Mouse (Mus musculus) hindbrain, embryonic 11.5 days (tissue): ENCODE measurements at regions not wholly inside any gene's neighbourhood (a gene's known extent, or its start where the extent isn't known, plus 50 kb on each side); places are given as distances from the start of the nearest gene placed in this dataset.

Experiments
- ATAC-seq: fragments of 200-750 bp; cut with Nextera tagmentation; 2 replicates; pipeline ENCODE4 v1.8.0; 2017; ENCODE audit warnings: mild to moderate bottlenecking, moderate TSS enrichment, moderate library complexity; ENCODE audit not compliant: low FRiP score
- DNase-seq: peaks from one replicate; pipeline ENCODE4 v3.0.0-alpha.2; 2015; ENCODE audit warnings: low spot score
- H3K27ac ChIP-seq: fragments of 300-500 bp; sonication (generic); 2 replicates; pipeline ENCODE4 v1.5.1; 2014; ENCODE audit warnings: mild to moderate bottlenecking, low read depth, low read length
- H3K27me3 ChIP-seq: fragments of 300-500 bp; sonication (generic); 2 replicates; pipeline ENCODE4 v1.6.1; 2014; ENCODE audit warnings: mild to moderate bottlenecking, low read length, moderate library complexity, mixed read lengths; ENCODE audit not compliant: control insufficient read depth, insufficient read depth
- H3K36me3 ChIP-seq: fragments of 300-500 bp; sonication (generic); 2 replicates; pipeline ENCODE4 v1.6.1; 2014; ENCODE audit warnings: mild to moderate bottlenecking, low read length, moderate library complexity, mixed read lengths; ENCODE audit not compliant: control insufficient read depth, insufficient read depth
- H3K4me1 ChIP-seq: fragments of 300-500 bp; sonication (generic); replicated peaks from 2 replicates; pipeline ENCODE4 v1.6.1; 2014; ENCODE audit warnings: low read length, mixed read lengths; ENCODE audit not compliant: control insufficient read depth, insufficient read depth
- H3K4me2 ChIP-seq: fragments of 300-500 bp; sonication (generic); replicated peaks from 2 replicates; pipeline ENCODE4 v1.6.1; 2014; ENCODE audit warnings: mild to moderate bottlenecking, low read depth, low read length
- H3K4me3 ChIP-seq: fragments of 300-500 bp; sonication (generic); 2 replicates; pipeline ENCODE4 v1.5.1; 2014; ENCODE audit warnings: low read depth, low read length
- H3K9ac ChIP-seq: fragments of 300-500 bp; sonication (generic); 2 replicates; pipeline ENCODE4 v1.6.1; 2014; ENCODE audit warnings: low read depth, low read length
- H3K9me3 ChIP-seq: fragments of 300-500 bp; sonication (generic); 2 replicates; pipeline ENCODE4 v1.6.1; 2016; ENCODE audit warnings: low read length; ENCODE audit not compliant: control insufficient read depth
- WGBS: fragments of 180-500 bp; shearing (Covaris S2); extraction: QIAGEN DNeasy Blood & Tissue Kit; methylation state at CpG from one replicate; pipeline ENCODE4 v1.1.7; 2014; 5-methylcytosine and 5-hydroxymethylcytosine counted together

DNA sequence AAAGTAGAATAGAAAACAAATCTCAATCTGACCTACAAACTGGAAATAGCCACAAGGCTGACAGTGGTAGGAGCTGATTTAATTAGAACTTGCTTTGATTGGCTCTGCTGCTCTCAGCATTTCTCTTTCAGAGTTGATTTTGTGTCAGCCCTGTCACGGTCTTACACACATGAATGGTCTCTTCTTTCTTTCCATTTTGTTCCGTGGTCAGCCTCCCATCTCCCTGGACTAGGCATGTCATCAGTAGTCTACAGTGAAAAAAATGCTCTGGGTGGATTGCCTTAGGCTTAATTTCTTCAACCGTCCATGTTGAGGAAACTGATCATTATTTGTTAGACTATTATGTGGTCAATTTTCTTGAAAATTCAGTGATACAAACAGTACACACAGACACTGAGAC lies 285.0 kb downstream of the Nup35 start:
- no peaks in the 10 kb centered on the region for H3K36me3 ChIP-seq
- no peaks in the 10 kb centered on the region for H3K27me3 ChIP-seq
- no peaks in the 10 kb centered on the region for H3K9me3 ChIP-seq
- WGBS: 40% methylated on average over 3 of the region's 3 CpGs
- ATAC-seq (peak; percentile 85), DNase-seq (no peak)
- H3K4me2 ChIP-seq: no peak overlapping the region
- no peak overlapping the region for H3K9ac ChIP-seq
- no peak overlapping the region for H3K4me3 ChIP-seq
- no peaks in the 10 kb centered on the region for H3K4me1 ChIP-seq
- H3K27ac ChIP-seq: no peak overlapping the region

DNA sequence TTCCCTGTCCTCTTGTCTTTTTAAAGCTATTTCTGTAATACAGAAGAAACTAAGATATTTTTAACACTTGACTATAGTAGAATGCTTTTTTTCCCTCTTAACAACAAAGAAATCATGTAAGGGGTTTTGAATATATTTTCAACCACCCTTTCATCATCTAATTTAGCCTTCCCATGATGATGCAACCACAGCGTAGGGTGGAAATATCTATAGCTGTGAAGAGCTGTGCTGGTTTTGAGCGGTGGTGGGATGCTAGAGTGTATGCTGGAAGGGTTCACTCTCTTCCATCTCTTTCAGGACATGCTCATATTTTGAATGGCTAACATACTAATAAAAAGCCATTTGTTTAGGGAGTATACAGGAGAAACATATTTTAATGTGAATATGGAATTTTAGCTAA lies 296.4 kb downstream of the Nup35 start:
- Histone ChIP-seq H3K27ac (no peak overlapping the region), H3K27me3 (no peaks in the 10 kb centered on the region), H3K9ac (no peak overlapping the region), H3K36me3 (no peaks in the 10 kb centered on the region), H3K9me3 (no peaks in the 10 kb centered on the region), H3K4me2 (no peak overlapping the region), H3K4me3 (no peak overlapping the region), H3K4me1 (no peaks in the 10 kb centered on the region)
- no peak for DNase-seq
- 96% methylated on average over 2 of the region's 2 CpGs for WGBS
- no peak for ATAC-seq

DNA sequence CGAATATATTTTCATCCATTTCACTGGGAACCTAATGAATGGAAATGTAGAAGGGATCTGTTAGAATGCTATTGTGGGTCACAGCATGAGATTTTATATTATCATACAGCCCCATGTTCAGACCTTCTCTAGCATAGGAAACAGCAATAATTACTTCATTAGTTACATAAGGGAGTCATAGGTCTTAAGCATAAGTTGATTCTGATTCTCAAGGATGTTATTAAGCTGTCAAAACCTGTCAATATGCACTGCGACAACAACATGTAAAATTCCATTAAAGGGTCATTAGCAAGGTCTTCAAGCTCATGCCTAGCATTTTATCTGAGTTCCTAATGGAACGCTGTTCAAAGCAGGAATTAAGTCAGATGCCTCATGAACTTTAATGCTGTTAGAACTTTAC lies 328.5 kb downstream of the Nup35 start:
- ATAC-seq (no peak), DNase-seq (no peak)
- Histone ChIP-seq H3K4me2 (no peak overlapping the region), H3K27ac (no peak overlapping the region), H3K4me3 (no peak overlapping the region), H3K36me3 (no peaks in the 10 kb centered on the region), H3K9me3 (no peaks in the 10 kb centered on the region), H3K9ac (no peak overlapping the region), H3K27me3 (no peaks in the 10 kb centered on the region), H3K4me1 (no peaks in the 10 kb centered on the region)
- 82% methylated on average over 3 of the region's 3 CpGs for WGBS

DNA sequence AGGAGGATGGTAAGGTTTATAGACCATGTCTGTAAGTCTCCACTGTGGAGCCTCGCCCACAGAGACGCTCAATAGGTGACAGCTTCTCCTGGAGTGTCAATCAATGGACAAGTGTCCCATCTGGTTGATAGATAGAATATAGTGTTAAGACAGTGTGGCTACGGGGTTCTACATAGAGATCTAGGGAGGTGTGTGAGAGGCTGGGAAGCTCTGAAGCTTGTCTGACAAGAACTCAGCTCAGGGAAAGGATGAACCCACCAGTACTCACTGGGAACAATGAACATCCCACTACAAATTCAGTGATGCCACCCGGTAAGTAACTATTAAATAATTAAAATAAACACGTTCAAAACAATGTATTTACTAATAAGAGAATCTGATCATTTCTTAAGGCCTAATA lies 349.7 kb downstream of the Nup35 start:
- no peaks in the 10 kb centered on the region for H3K27me3 ChIP-seq
- ATAC-seq: no peak
- H3K4me2 ChIP-seq: no peak overlapping the region
- H3K9me3 ChIP-seq: no peaks in the 10 kb centered on the region
- H3K4me1 ChIP-seq: no peaks in the 10 kb centered on the region
- WGBS: 88% methylated on average over 5 of the region's 5 CpGs
- H3K4me3 ChIP-seq: no peak overlapping the region
- no peak overlapping the region for H3K9ac ChIP-seq
- no peak for DNase-seq
- H3K36me3 ChIP-seq: no peaks in the 10 kb centered on the region
- no peak overlapping the region for H3K27ac ChIP-seq

DNA sequence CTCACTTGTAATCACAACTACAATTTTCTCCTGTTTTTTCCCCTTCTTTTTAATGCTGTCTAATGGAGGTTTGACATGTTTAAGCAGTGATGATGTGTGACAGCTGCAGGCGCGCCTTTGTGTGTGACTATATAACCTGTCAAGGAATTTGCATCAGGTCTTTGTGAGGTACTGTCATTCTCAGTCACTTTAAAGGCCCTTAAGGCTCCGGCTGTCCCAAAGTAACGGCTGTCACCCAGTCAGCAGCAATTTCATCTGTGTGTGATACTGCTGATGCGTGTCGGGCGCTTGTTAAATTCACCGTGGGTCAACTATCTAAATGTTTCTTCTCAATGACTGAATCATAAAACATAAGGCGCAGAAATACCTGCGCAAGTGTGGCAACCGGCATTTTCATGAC lies 350.2 kb downstream of the Nup35 start:
- H3K9ac ChIP-seq: no peak overlapping the region
- no peaks in the 10 kb centered on the region for H3K4me1 ChIP-seq
- no peak overlapping the region for H3K4me3 ChIP-seq
- H3K36me3 ChIP-seq: no peaks in the 10 kb centered on the region
- H3K9me3 ChIP-seq: no peaks in the 10 kb centered on the region
- 84% methylated on average over 11 of the region's 11 CpGs for WGBS
- ATAC-seq (no peak; the same call in 1 of the 2 replicates), DNase-seq (no peak)
- no peak overlapping the region for H3K4me2 ChIP-seq
- no peaks in the 10 kb centered on the region for H3K27me3 ChIP-seq
- H3K27ac ChIP-seq: no peak overlapping the region

DNA sequence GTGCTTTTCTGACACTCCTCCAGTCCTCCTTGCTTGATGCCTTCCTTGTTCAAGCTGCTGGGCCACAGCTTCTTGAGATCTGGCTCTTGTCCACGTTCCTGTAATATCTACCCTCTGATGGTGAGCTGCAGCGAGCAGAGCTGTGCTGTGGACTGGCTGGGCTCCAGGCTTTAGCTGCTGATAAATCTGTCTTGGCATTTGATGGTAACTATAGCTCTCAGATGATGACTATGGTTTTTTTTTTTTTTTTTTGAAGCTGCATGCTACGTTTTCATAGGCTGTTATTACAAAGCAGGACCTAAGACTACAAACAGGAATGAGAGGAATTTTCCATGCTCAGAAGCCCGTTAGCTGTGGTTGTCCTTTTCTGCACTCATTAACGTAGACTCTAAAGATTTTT lies 352.3 kb downstream of the Nup35 start:
- Histone ChIP-seq H3K27ac (no peak overlapping the region), H3K9me3 (no peaks in the 10 kb centered on the region), H3K9ac (no peak overlapping the region), H3K36me3 (no peaks in the 10 kb centered on the region), H3K4me1 (no peaks in the 10 kb centered on the region), H3K4me2 (no peak overlapping the region), H3K27me3 (no peaks in the 10 kb centered on the region), H3K4me3 (no peak overlapping the region)
- 74% methylated on average over 5 of the region's 5 CpGs for WGBS
- no peak for DNase-seq
- ATAC-seq: no peak

DNA sequence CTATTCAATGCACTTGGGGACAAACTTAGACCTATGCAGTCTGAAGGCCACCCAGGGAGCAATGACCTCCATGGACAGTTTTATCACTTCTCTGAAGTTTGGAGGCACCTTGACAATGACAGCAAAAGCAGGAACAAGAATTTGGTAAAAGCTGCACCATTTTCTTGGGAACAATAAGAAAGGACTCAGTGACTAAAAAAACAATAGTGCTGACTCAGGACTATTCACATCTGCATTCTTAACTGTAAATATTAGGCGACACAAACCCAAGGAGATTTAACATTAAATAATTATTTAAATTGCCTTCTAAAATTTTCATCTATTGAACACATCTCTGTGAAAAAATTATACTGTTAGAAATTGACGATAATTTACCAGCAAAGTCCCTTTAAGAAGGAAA lies 356.2 kb downstream of the Nup35 start:
- no peaks in the 10 kb centered on the region for H3K36me3 ChIP-seq
- ATAC-seq (no peak), DNase-seq (no peak)
- H3K4me1 ChIP-seq: no peaks in the 10 kb centered on the region
- H3K27ac ChIP-seq: no peak overlapping the region
- WGBS: 90% methylated on average over 2 of the region's 2 CpGs
- H3K9ac ChIP-seq: no peak overlapping the region
- H3K27me3 ChIP-seq: no peaks in the 10 kb centered on the region
- H3K4me2 ChIP-seq: no peak overlapping the region
- no peak overlapping the region for H3K4me3 ChIP-seq
- no peaks in the 10 kb centered on the region for H3K9me3 ChIP-seq

DNA sequence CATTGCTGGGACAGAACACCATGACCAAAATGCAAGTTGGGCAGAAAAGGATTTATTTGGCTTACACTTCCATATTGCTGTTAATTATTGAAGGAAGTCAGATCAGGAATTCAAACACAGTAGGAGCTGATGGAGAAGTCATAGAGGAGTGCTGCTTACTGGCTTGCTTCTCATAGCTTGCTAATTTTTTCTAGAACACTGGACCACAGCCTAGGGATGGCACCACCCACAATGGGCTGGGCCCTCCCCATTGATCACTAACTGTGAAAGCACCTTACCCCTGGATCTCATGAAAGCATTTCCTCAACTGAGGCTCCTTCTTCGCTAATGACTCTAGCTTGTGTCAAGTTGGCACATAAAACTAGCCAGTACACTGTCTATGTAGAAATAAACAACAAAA lies 381.3 kb downstream of the Nup35 start:
- Histone ChIP-seq H3K4me1 (no peaks in the 10 kb centered on the region), H3K27ac (no peak overlapping the region), H3K4me3 (no peak overlapping the region), H3K27me3 (no peaks in the 10 kb centered on the region), H3K4me2 (no peak overlapping the region), H3K36me3 (no peaks in the 10 kb centered on the region), H3K9ac (no peak overlapping the region), H3K9me3 (no peaks in the 10 kb centered on the region)
- 87% methylated on average over 1 of the region's 1 CpGs for WGBS
- ATAC-seq: no peak
- DNase-seq: no peak

DNA sequence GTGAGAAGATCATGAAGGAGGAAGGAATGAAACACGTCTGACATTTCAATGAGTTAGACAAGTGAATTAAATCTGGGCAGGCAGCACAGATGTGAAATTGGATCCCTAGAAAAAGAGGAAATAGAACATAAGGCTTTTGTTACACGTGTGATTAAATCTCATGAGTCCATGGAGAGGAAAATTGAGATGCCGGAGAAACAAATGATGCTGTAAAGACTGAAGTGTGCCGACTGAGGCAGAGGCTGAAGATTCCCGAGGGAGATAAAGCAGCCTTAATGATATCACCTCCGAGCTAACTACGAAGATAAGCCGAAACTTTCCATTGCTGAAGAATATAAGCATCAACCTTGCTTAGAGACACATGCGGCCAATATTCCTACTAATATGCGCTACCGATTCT lies 390.0 kb downstream of the Nup35 start:
- no peak overlapping the region for H3K27ac ChIP-seq
- H3K4me3 ChIP-seq: no peak overlapping the region
- no peak for ATAC-seq
- no peak overlapping the region for H3K9ac ChIP-seq
- no peaks in the 10 kb centered on the region for H3K4me1 ChIP-seq
- WGBS: 79% methylated on average over 11 of the region's 11 CpGs
- H3K4me2 ChIP-seq: no peak overlapping the region
- no peaks in the 10 kb centered on the region for H3K27me3 ChIP-seq
- no peaks in the 10 kb centered on the region for H3K36me3 ChIP-seq
- no peaks in the 10 kb centered on the region for H3K9me3 ChIP-seq
- no peak for DNase-seq
